Mouse (Mus musculus) E14TG2a.4 (cell line): ENCODE data around the gene Mup20.

Experiments
- CTCF ChIP-seq: conservative IDR thresholded peaks from 2 replicates; pipeline ENCODE4 v1.5.1; 2014; ENCODE audit warnings: low read length
- NANOG ChIP-seq: IDR thresholded peaks from 2 replicates; pipeline ENCODE4 v1.6.1; 2014; ENCODE audit warnings: borderline replicate concordance, low read length, mixed read lengths
- POU5F1 ChIP-seq: IDR thresholded peaks from 2 replicates; pipeline ENCODE4 v1.6.1; 2014; ENCODE audit warnings: low read length, borderline replicate concordance

DNA sequence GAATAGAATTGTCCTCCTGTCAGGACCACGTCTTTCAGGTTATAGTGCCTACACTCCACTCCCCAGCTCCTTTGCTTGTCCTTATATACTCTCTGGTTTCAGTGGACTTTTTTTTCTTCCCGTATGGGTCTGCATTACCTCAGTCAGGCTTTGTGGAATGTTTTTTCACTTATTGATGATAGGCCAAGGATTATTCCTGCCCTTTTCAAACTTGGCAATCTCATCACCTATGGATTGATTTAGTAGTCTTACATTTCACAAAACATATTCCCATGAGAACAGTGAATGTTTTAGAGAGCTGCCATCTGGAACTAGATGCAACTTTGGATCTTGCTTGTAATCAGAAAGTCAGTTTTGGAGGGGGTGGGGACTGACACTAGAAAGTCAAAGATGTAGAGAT lies 33.3 kb upstream of the Mup20 start, which contains the start of gene Mup3:
- no peak for TF ChIP-seq CTCF
- TF ChIP-seq POU5F1, result no peak
- no peak for TF ChIP-seq NANOG
